Mouse (Mus musculus) hindbrain, postnatal 0 days (tissue): ENCODE results near the gene Fam173a. TPM values are rescaled to one million over a fixed set of nuclear protein-coding genes. Genes with fewer than 3 reads are reported as not detected.
A peak's percentile ranks its signal among the peaks of the same experiment; 100 is the strongest.

ENCODE experiments used
- ATAC-seq: fragments of 200-750 bp; cut with Nextera tagmentation; 2 replicates; pipeline ENCODE4 v1.8.0; 2017; ENCODE audit warnings: mild to moderate bottlenecking, moderate TSS enrichment, moderate library complexity
- DNase-seq: peaks from one replicate; pipeline ENCODE4 v3.0.0-alpha.2; 2015; ENCODE audit warnings: low spot score
- H3K27ac ChIP-seq: fragments of 300-500 bp; sonication (generic); 2 replicates; pipeline ENCODE4 v1.5.1; 2014; ENCODE audit warnings: mild to moderate bottlenecking
- H3K27me3 ChIP-seq: fragments of 300-500 bp; sonication (generic); 2 replicates; pipeline ENCODE4 v1.6.1; 2014; ENCODE audit warnings: low read length, mixed read lengths; ENCODE audit not compliant: insufficient read depth
- H3K36me3 ChIP-seq: fragments of 300-500 bp; sonication (generic); 2 replicates; pipeline ENCODE4 v1.6.1; 2014; ENCODE audit warnings: low read length, mixed read lengths; ENCODE audit not compliant: insufficient read depth
- H3K4me1 ChIP-seq: fragments of 300-500 bp; sonication (generic); 2 replicates; pipeline ENCODE4 v1.6.1; 2014; ENCODE audit warnings: antibody characterized with exemption, low read length, mixed read lengths; ENCODE audit not compliant: insufficient read depth
- H3K4me2 ChIP-seq: fragments of 300-500 bp; sonication (generic); 2 replicates; pipeline ENCODE4 v1.6.1; 2014; ENCODE audit warnings: low read depth, mild to moderate bottlenecking, low read length, moderate library complexity, mixed read lengths
- H3K4me3 ChIP-seq: fragments of 300-500 bp; sonication (generic); 2 replicates; pipeline ENCODE4 v1.5.1; 2014; ENCODE audit warnings: low read length
- H3K9ac ChIP-seq: fragments of 300-500 bp; sonication (generic); replicated peaks from 2 replicates; pipeline ENCODE4 v1.6.1; 2014; ENCODE audit warnings: mild to moderate bottlenecking, low read length, moderate library complexity, mixed read lengths
- H3K9me3 ChIP-seq: fragments of 300-500 bp; sonication (generic); 2 replicates; pipeline ENCODE4 v1.6.1; 2016; ENCODE audit warnings: low read length, mixed read lengths
- CTCF ChIP-seq: IDR thresholded peaks from 2 replicates; pipeline ENCODE4 v1.5.1; 2016; ENCODE audit warnings: antibody characterized with exemption, control low read depth, low read depth
- WGBS: fragments of 180-500 bp; shearing (Covaris S2); extraction: QIAGEN DNeasy Blood & Tissue Kit; methylation state at CpG from one replicate; pipeline ENCODE4 v1.1.7; 2014; 5-methylcytosine and 5-hydroxymethylcytosine counted together
- polyA plus RNA-seq: library from polyadenylated mRNA; unstranded; fragments of >200 nt; fragmentation: Nextera tagmentation; extraction: Ambion mirVana; gene quantifications from 2 replicates; pipeline ENCODE4 v1.2.1, GENCODE M21; 2015
- total RNA-seq: library from RNA; depleted of rRNA; stranded (reverse); fragments of >200 nt; gene quantifications from 2 replicates; pipeline ENCODE4 v1.2.3, GENCODE M21; 2014

Gene Fam173a
- total and polyA plus RNA-seq, 2 experiments from 2014 or later: 101 to 117 TPM

GRCm38 (mm10) chr17:25791843-25792527 is 716 bp downstream of the Fam173a start:
- WGBS: under 1% methylated on average over 45 of the region's 45 CpGs
- DNase-seq: peak; percentile 91
- Histone ChIP-seq H3K9ac (peak overlapping the region; percentile 67), H3K4me1 (peaks cover 15% of the 10 kb centered on the region; the same call in 1 of the 2 replicates), H3K9me3 (no peaks in the 10 kb centered on the region), H3K27ac (peak overlapping the region; percentile 94), H3K27me3 (no peaks in the 10 kb centered on the region), H3K4me2 (peak overlapping the region; percentile 95), H3K36me3 (peaks cover 4% of the 10 kb centered on the region), H3K4me3 (peak overlapping the region; percentile 66)
- no peak for TF ChIP-seq CTCF
- peak; percentile 62 for ATAC-seq

- peak; percentile 40 for TF ChIP-seq CTCF
- peak; percentile 3; the same call in 1 of the 2 replicates for ATAC-seq
- Histone ChIP-seq H3K4me1 (peaks cover 10% of the 10 kb centered on the region; the same call in 1 of the 2 replicates), H3K9me3 (no peaks in the 10 kb centered on the region), H3K4me3 (peak overlapping the region; percentile 66), H3K27ac (peak overlapping the region; percentile 94), H3K36me3 (peaks cover 4% of the 10 kb centered on the region), H3K4me2 (peak overlapping the region; percentile 95), H3K27me3 (no peaks in the 10 kb centered on the region), H3K9ac (peak overlapping the region; percentile 67)
- peak; percentile 51 for DNase-seq
- 22% methylated on average over 19 of the region's 19 CpGs for WGBS
Observed at GRCm38 (mm10) chr17:25791320-25791842, 1.3 kb downstream of the Fam173a start.

- no peak for TF ChIP-seq CTCF
- no peak overlapping the region for H3K9ac ChIP-seq
- ATAC-seq (no peak), DNase-seq (no peak)
- H3K27me3 ChIP-seq: no peaks in the 10 kb centered on the region
- 94% methylated on average over 9 of the region's 9 CpGs for WGBS
- no peak overlapping the region for H3K27ac ChIP-seq
- H3K4me2 ChIP-seq: no peak overlapping the region
- peaks cover 9% of the 10 kb centered on the region for H3K4me1 ChIP-seq
- no peak overlapping the region for H3K4me3 ChIP-seq
- H3K9me3 ChIP-seq: no peaks in the 10 kb centered on the region
- H3K36me3 ChIP-seq: peaks cover 18% of the 10 kb centered on the region
Observed at GRCm38 (mm10) chr17:25786781-25787504, 5.8 kb downstream of the Fam173a start.

GRCm38 (mm10) chr17:25786280-25786679 is 6.4 kb downstream of the Fam173a start, which contains the start of gene Ccdc78:
Ccdc78 (plus strand) TSS chr17:25786580.
- 83% methylated on average over 3 of the region's 3 CpGs for WGBS
- peak within 1 kb of the TSS; percentile 78 for H3K9ac ChIP-seq
- H3K9me3 ChIP-seq: no peaks in the 10 kb centered on the region
- H3K4me1 ChIP-seq: peaks cover 9% of the 10 kb centered on the region
- no peaks in the 10 kb centered on the region for H3K27me3 ChIP-seq
- ATAC-seq: no peak
- no peak for TF ChIP-seq CTCF
- H3K4me3 ChIP-seq: peak within 1 kb of the TSS; percentile 71
- H3K27ac ChIP-seq: peak within 1 kb of the TSS; percentile 87
- H3K4me2 ChIP-seq: peak within 1 kb of the TSS; percentile 91
- peaks cover 25% of the 10 kb centered on the region for H3K36me3 ChIP-seq
- no peak for DNase-seq

- TF ChIP-seq CTCF: peak; percentile 8; the same call in 1 of the 2 replicates
- peaks cover 9% of the 10 kb centered on the region for H3K4me1 ChIP-seq
- no peaks in the 10 kb centered on the region for H3K27me3 ChIP-seq
- under 1% methylated on average over 23 of the region's 23 CpGs for WGBS
- H3K4me2 ChIP-seq: peak within 1 kb of the TSS; percentile 91
- no peaks in the 10 kb centered on the region for H3K9me3 ChIP-seq
- peak within 1 kb of the TSS; percentile 78 for H3K9ac ChIP-seq
- peak within 1 kb of the TSS; percentile 87 for H3K27ac ChIP-seq
- peaks cover 25% of the 10 kb centered on the region for H3K36me3 ChIP-seq
- ATAC-seq: peak; percentile 87
- DNase-seq: peak; percentile 99
- peak within 1 kb of the TSS; percentile 71 for H3K4me3 ChIP-seq
Observed at GRCm38 (mm10) chr17:25785281-25785745, 7.4 kb downstream of the Fam173a start, which contains the start of gene Haghl. Haghl (minus strand) TSS chr17:25785673.

GRCm38 (mm10) chr17:25783861-25784574 is 8.7 kb downstream of the Fam173a start:
- WGBS: 71% methylated on average over 15 of the region's 15 CpGs
- TF ChIP-seq CTCF: no peak
- H3K9me3 ChIP-seq: no peaks in the 10 kb centered on the region
- ATAC-seq (no peak), DNase-seq (no peak)
- H3K36me3 ChIP-seq: peaks cover 22% of the 10 kb centered on the region
- peak overlapping the region; percentile 71 for H3K4me3 ChIP-seq
- H3K4me2 ChIP-seq: peak overlapping the region; percentile 91
- no peaks in the 10 kb centered on the region for H3K27me3 ChIP-seq
- H3K27ac ChIP-seq: no peak overlapping the region; the same call in 1 of the 2 replicates
- peak overlapping the region; percentile 78 for H3K9ac ChIP-seq
- H3K4me1 ChIP-seq: peaks cover 9% of the 10 kb centered on the region
